Comparison of ENCODE assay signal across 15 mouse cellular contexts in the genomic region with DNA sequence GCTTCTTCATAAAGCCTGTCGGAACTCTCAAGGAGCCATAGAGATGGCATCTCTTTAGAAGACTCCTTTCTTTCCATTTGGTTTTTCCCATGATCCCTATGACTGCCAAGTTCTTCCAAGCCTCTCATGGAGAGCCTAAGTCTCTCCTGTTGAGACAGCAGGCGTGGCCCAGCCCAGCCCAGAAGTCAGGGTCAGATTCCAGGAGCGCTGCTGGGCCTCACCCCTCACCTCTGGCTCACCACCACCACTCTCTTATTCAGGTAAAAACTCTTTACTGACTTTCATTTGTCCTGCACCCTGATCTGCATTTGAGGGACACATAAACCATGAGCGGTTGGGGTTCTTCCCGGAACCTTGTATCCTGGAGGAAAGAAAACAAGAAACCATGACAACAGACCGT.
"Had no signal": no experiment of that assay in that cellular context is flagged by ENCODE, and none has a peak within 500 bp of the region (broad histone marks: within the 10 kb centered on the region; RNA-seq: fewer than 3 reads in every experiment).

No protein-coding gene starts in this region.

- ATAC-seq: midbrain, embryonic 16.5 days had no signal

- DNase-seq: lung, adult 18-20 months; lung, embryonic 14.5 days; lung, postnatal 10 days; lung, postnatal 4 days; midbrain, embryonic 14.5 days; right cerebral cortex, postnatal 14 days; thymus, adult 18-20 months; thymus, postnatal 14 days; thymus, postnatal 36 days had no signal

- H3K9ac ChIP-seq: lung, embryonic 14.5 days; midbrain, embryonic 12.5 days; neural tube, embryonic 13.5 days; neural tube, embryonic 15.5 days had no signal

- H3K4me2 ChIP-seq: lung, embryonic 14.5 days; midbrain, embryonic 12.5 days; neural tube, embryonic 13.5 days; neural tube, embryonic 15.5 days had no signal

- H3K27me3 ChIP-seq: midbrain, embryonic 12.5 days; neural tube, embryonic 13.5 days; neural tube, embryonic 15.5 days had no signal

- H3K27ac ChIP-seq: midbrain, embryonic 10.5 days; midbrain, embryonic 12.5 days; neural tube, embryonic 13.5 days; neural tube, embryonic 15.5 days had no signal

- H3K9me3 ChIP-seq: midbrain, embryonic 10.5 days; midbrain, embryonic 12.5 days; neural tube, embryonic 13.5 days; neural tube, embryonic 15.5 days had no signal

- H3K4me3 ChIP-seq: midbrain, embryonic 10.5 days; midbrain, embryonic 12.5 days; myocyte; neural tube, embryonic 13.5 days; neural tube, embryonic 15.5 days had no signal
